In genomic region chr11:85301836-85302235, GRCm38 (mm10) we compare ENCODE assay signal across 26 mouse cellular contexts.
"Had no signal": no experiment of that assay in that cellular context is flagged by ENCODE, and none has a peak within 500 bp of the region (broad histone marks: within the 10 kb centered on the region; RNA-seq: fewer than 3 reads in every experiment).

No protein-coding gene starts in this region.

- H3K27me3 ChIP-seq: embryonic facial prominence, embryonic 12.5 days; embryonic facial prominence, embryonic 13.5 days; embryonic facial prominence, embryonic 15.5 days; forebrain, embryonic 12.5 days; forebrain, embryonic 13.5 days; forebrain, embryonic 15.5 days had no signal

- DNase-seq: cerebellum, adult 8-10 months; cerebellum, adult 9-10 months; cerebellum, adult 9-11 months; cerebellum, postnatal 10 days; cerebellum, postnatal 14 days; cerebellum, postnatal 25 days; cerebellum, postnatal 36 days; embryo, embryonic 11 days; forebrain, postnatal 0 days; gastrocnemius, adult 2 months; gastrocnemius, postnatal 10 days; gastrocnemius, postnatal 14 days; gastrocnemius, postnatal 25 days; gastrocnemius, postnatal 36 days; heart, adult 18-20 months; heart, adult 2 months had no signal

- H3K36me3 ChIP-seq: embryonic facial prominence, embryonic 10.5 days; embryonic facial prominence, embryonic 12.5 days; embryonic facial prominence, embryonic 13.5 days; embryonic facial prominence, embryonic 15.5 days; forebrain, embryonic 10.5 days; forebrain, embryonic 12.5 days; forebrain, embryonic 15.5 days; heart, embryonic 10.5 days had no signal

- H3K4me3 ChIP-seq: embryonic facial prominence, embryonic 10.5 days; embryonic facial prominence, embryonic 12.5 days; embryonic facial prominence, embryonic 13.5 days; embryonic facial prominence, embryonic 15.5 days; erythroblast, embryonic 14.5 days; forebrain, embryonic 10.5 days; forebrain, embryonic 12.5 days; forebrain, embryonic 13.5 days; forebrain, embryonic 15.5 days; gastrocnemius, adult 2 months; heart, adult 2 months; heart, embryonic 10.5 days had no signal

- H3K9me3 ChIP-seq: embryonic facial prominence, embryonic 10.5 days; embryonic facial prominence, embryonic 12.5 days; embryonic facial prominence, embryonic 13.5 days; embryonic facial prominence, embryonic 15.5 days; forebrain, embryonic 10.5 days; forebrain, embryonic 12.5 days; forebrain, embryonic 13.5 days; forebrain, embryonic 15.5 days; heart, embryonic 10.5 days had no signal

- H3K4me1 ChIP-seq: embryonic facial prominence, embryonic 10.5 days; embryonic facial prominence, embryonic 12.5 days; embryonic facial prominence, embryonic 13.5 days; embryonic facial prominence, embryonic 15.5 days; forebrain, embryonic 12.5 days; forebrain, embryonic 13.5 days; forebrain, embryonic 15.5 days had no signal

- H3K9ac ChIP-seq: embryonic facial prominence, embryonic 12.5 days; embryonic facial prominence, embryonic 13.5 days; embryonic facial prominence, embryonic 15.5 days; forebrain, embryonic 12.5 days; forebrain, embryonic 13.5 days; forebrain, embryonic 15.5 days; forebrain, postnatal 0 days had no signal

- H3K27ac ChIP-seq: embryonic facial prominence, embryonic 10.5 days; embryonic facial prominence, embryonic 12.5 days; embryonic facial prominence, embryonic 13.5 days; embryonic facial prominence, embryonic 15.5 days; forebrain, embryonic 10.5 days; forebrain, embryonic 12.5 days; forebrain, embryonic 13.5 days; forebrain, embryonic 15.5 days; gastrocnemius, adult 2 months; heart, adult 2 months; heart, embryonic 10.5 days had no signal
